Mouse (Mus musculus) midbrain, embryonic 14.5 days (tissue): ENCODE results near the gene Thrap3. TPM values are rescaled to one million over a fixed set of nuclear protein-coding genes. Genes with fewer than 3 reads are reported as not detected.

Experiments
- ATAC-seq: fragments of 200-750 bp; cut with Nextera tagmentation; 2 replicates; pipeline ENCODE4 v1.8.0; 2017; ENCODE audit warnings: moderate number of reproducible peaks, moderate library complexity; ENCODE audit not compliant: low FRiP score, low TSS enrichment
- DNase-seq: peaks from one replicate; pipeline ENCODE4 v3.0.0-alpha.2; 2015
- H3K27ac ChIP-seq: fragments of 300-500 bp; sonication (generic); replicated peaks from 2 replicates; pipeline ENCODE4 v1.5.1; 2014; ENCODE audit warnings: mild to moderate bottlenecking, low read depth, low read length, moderate library complexity
- H3K27me3 ChIP-seq: fragments of 300-500 bp; sonication (generic); 2 replicates; pipeline ENCODE4 v1.6.1; 2014; ENCODE audit warnings: low read length, control low read depth, mixed read lengths; ENCODE audit not compliant: control insufficient read depth, insufficient read depth
- H3K36me3 ChIP-seq: fragments of 300-500 bp; sonication (generic); 2 replicates; pipeline ENCODE4 v1.6.1; 2014; ENCODE audit warnings: low read length, control low read depth; ENCODE audit not compliant: control insufficient read depth, insufficient read depth
- H3K4me1 ChIP-seq: fragments of 300-500 bp; sonication (generic); 2 replicates; pipeline ENCODE4 v1.6.1; 2014; ENCODE audit warnings: mild to moderate bottlenecking, antibody characterized with exemption, low read length, control low read depth; ENCODE audit not compliant: control insufficient read depth, insufficient read depth
- H3K4me2 ChIP-seq: fragments of 300-500 bp; sonication (generic); 2 replicates; pipeline ENCODE4 v1.6.1; 2014; ENCODE audit warnings: mild to moderate bottlenecking, low read length, moderate library complexity
- H3K4me3 ChIP-seq: fragments of 300-500 bp; sonication (generic); replicated peaks from 2 replicates; pipeline ENCODE4 v1.5.1; 2014; ENCODE audit warnings: low read depth, low read length
- H3K9ac ChIP-seq: fragments of 300-500 bp; sonication (generic); replicated peaks from 2 replicates; pipeline ENCODE4 v1.6.1; 2014; ENCODE audit warnings: mild to moderate bottlenecking, low read length, moderate library complexity
- H3K9me3 ChIP-seq: fragments of 300-500 bp; sonication (generic); 2 replicates; pipeline ENCODE4 v1.6.1; 2016; ENCODE audit warnings: low read length, control low read depth, mixed read lengths; ENCODE audit not compliant: control insufficient read depth
- WGBS: fragments of 180-500 bp; shearing (Covaris S2); extraction: QIAGEN DNeasy Blood & Tissue Kit; methylation state at CpG from one replicate; pipeline ENCODE4 v1.1.7; 2014; 5-methylcytosine and 5-hydroxymethylcytosine counted together
- polyA plus RNA-seq: library from polyadenylated mRNA; unstranded; fragments of >200 nt; fragmentation: Nextera tagmentation; extraction: Ambion mirVana; gene quantifications from 2 replicates; pipeline ENCODE4 v1.2.1, GENCODE M21; 2014

The Thrap3 gene
- polyA plus RNA-seq, 1 experiment from 2014 or later: 167 TPM

GRCm38 (mm10) chr4:126155869-126156268 is 46.7 kb downstream of the Thrap3 start:
- H3K36me3 ChIP-seq: no peaks in the 10 kb centered on the region
- DNase-seq: no peak
- no peak overlapping the region for H3K4me2 ChIP-seq
- H3K27me3 ChIP-seq: no peaks in the 10 kb centered on the region
- 70% methylated on average over 2 of the region's 2 CpGs for WGBS
- no peaks in the 10 kb centered on the region for H3K9me3 ChIP-seq
- no peak overlapping the region for H3K9ac ChIP-seq
- no peak for ATAC-seq
- H3K4me1 ChIP-seq: no peaks in the 10 kb centered on the region
- H3K4me3 ChIP-seq: no peak overlapping the region
- peak overlapping the region; percentile 32; the same call in 1 of the 2 replicates for H3K27ac ChIP-seq

- Histone ChIP-seq H3K9ac (no peak overlapping the region), H3K27me3 (peaks cover 5% of the 10 kb centered on the region), H3K27ac (no peak overlapping the region), H3K4me1 (no peaks in the 10 kb centered on the region), H3K4me2 (no peak overlapping the region), H3K9me3 (no peaks in the 10 kb centered on the region), H3K36me3 (no peaks in the 10 kb centered on the region), H3K4me3 (no peak overlapping the region)
- no peak for ATAC-seq
- DNase-seq: no peak
- WGBS: 73% methylated on average over 4 of the region's 4 CpGs
Observed at GRCm38 (mm10) chr4:126155183-126155582, 47.4 kb downstream of the Thrap3 start.

- WGBS: 53% methylated on average over 14 of the region's 14 CpGs
- Histone ChIP-seq H3K27ac (no peak overlapping the region), H3K9ac (no peak overlapping the region), H3K4me2 (no peak overlapping the region), H3K9me3 (no peaks in the 10 kb centered on the region), H3K27me3 (peaks cover 29% of the 10 kb centered on the region), H3K36me3 (no peaks in the 10 kb centered on the region), H3K4me3 (no peak overlapping the region), H3K4me1 (0 out of 2 replicates have a peak, but pooled peaks cover 3% of the 10 kb centered on the region)
- ATAC-seq (no peak), DNase-seq (no peak)
Observed at GRCm38 (mm10) chr4:126152864-126153263, 49.7 kb downstream of the Thrap3 start.

- no peak overlapping the region for H3K27ac ChIP-seq
- 0 out of 2 replicates have a peak, but pooled peaks cover 8% of the 10 kb centered on the region for H3K4me1 ChIP-seq
- no peaks in the 10 kb centered on the region for H3K9me3 ChIP-seq
- no peaks in the 10 kb centered on the region for H3K36me3 ChIP-seq
- 84% methylated on average over 16 of the region's 16 CpGs for WGBS
- DNase-seq (no peak), ATAC-seq (no peak)
- no peak overlapping the region for H3K4me2 ChIP-seq
- no peak overlapping the region for H3K4me3 ChIP-seq
- H3K9ac ChIP-seq: no peak overlapping the region
- peaks cover 36% of the 10 kb centered on the region for H3K27me3 ChIP-seq
Observed at GRCm38 (mm10) chr4:126151701-126152440, 50.7 kb downstream of the Thrap3 start.

- Histone ChIP-seq H3K9ac (no peak overlapping the region), H3K9me3 (no peaks in the 10 kb centered on the region), H3K36me3 (no peaks in the 10 kb centered on the region), H3K4me2 (no peak overlapping the region), H3K4me3 (no peak overlapping the region), H3K4me1 (0 out of 2 replicates have a peak, but pooled peaks cover 8% of the 10 kb centered on the region), H3K27me3 (peaks cover 36% of the 10 kb centered on the region), H3K27ac (no peak overlapping the region)
- ATAC-seq (no peak), DNase-seq (no peak)
- 74% methylated on average over 6 of the region's 6 CpGs for WGBS
Observed at GRCm38 (mm10) chr4:126150949-126151320, 51.6 kb downstream of the Thrap3 start.

GRCm38 (mm10) chr4:126150297-126150948 is 52.1 kb downstream of the Thrap3 start:
- Histone ChIP-seq H3K27me3 (peaks cover 36% of the 10 kb centered on the region), H3K36me3 (no peaks in the 10 kb centered on the region), H3K9ac (no peak overlapping the region), H3K27ac (no peak overlapping the region), H3K4me3 (no peak overlapping the region), H3K4me2 (no peak overlapping the region), H3K9me3 (no peaks in the 10 kb centered on the region), H3K4me1 (0 out of 2 replicates have a peak, but pooled peaks cover 8% of the 10 kb centered on the region)
- no peak for ATAC-seq
- DNase-seq: peak; percentile 11
- WGBS: 60% methylated on average over 16 of the region's 16 CpGs

GRCm38 (mm10) chr4:126149798-126150197 is 52.8 kb downstream of the Thrap3 start:
- Histone ChIP-seq H3K27ac (no peak overlapping the region), H3K4me2 (no peak overlapping the region), H3K4me1 (0 out of 2 replicates have a peak, but pooled peaks cover 8% of the 10 kb centered on the region), H3K27me3 (peaks cover 36% of the 10 kb centered on the region), H3K9me3 (no peaks in the 10 kb centered on the region), H3K4me3 (no peak overlapping the region), H3K36me3 (no peaks in the 10 kb centered on the region), H3K9ac (no peak overlapping the region)
- ATAC-seq (no peak), DNase-seq (no peak)
- WGBS: 49% methylated on average over 10 of the region's 10 CpGs

GRCm38 (mm10) chr4:126149041-126149676 is 53.4 kb downstream of the Thrap3 start:
- no peak for DNase-seq
- no peak for ATAC-seq
- H3K36me3 ChIP-seq: no peaks in the 10 kb centered on the region
- WGBS: 20% methylated on average over 42 of the region's 42 CpGs
- 0 out of 2 replicates have a peak, but pooled peaks cover 8% of the 10 kb centered on the region for H3K4me1 ChIP-seq
- peaks cover 36% of the 10 kb centered on the region for H3K27me3 ChIP-seq
- peak overlapping the region; percentile 36 for H3K4me3 ChIP-seq
- peak overlapping the region; percentile 34; the same call in 1 of the 2 replicates for H3K9ac ChIP-seq
- peak overlapping the region; percentile 60 for H3K4me2 ChIP-seq
- H3K27ac ChIP-seq: no peak overlapping the region
- no peaks in the 10 kb centered on the region for H3K9me3 ChIP-seq
